Mouse (Mus musculus) urinary bladder, postnatal 14 days (tissue): ENCODE measurements at regions not wholly inside any gene's neighbourhood (a gene's known extent, or its start where the extent isn't known, plus 50 kb on each side); places are given as distances from the start of the nearest gene placed in this dataset.

ENCODE experiments used
- DNase-seq: peaks from one replicate; pipeline ENCODE4 v3.0.0; 2021; ENCODE audit warnings: low spot score

DNA sequence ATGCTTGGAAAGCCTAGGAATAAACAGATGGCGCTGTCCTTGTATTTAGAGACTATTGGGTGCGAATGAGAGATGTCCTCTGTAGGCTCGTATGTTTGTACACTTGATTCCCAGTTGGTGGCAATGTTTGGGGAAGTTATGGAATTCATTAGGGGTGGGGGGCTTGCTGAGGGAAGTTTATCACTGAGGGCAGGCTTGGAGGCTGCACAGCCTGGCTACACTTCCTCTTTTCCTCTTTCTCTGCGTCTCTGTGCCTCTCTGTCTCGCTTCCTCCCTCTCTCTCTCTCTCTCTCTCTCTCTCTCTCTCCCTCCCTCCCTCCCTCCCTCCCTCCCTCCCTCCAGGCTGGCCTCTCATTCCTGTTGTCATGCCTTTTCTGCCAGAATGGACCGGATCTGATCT is 104.2 kb upstream of the Arid2 start:
- DNase-seq: no peak

DNA sequence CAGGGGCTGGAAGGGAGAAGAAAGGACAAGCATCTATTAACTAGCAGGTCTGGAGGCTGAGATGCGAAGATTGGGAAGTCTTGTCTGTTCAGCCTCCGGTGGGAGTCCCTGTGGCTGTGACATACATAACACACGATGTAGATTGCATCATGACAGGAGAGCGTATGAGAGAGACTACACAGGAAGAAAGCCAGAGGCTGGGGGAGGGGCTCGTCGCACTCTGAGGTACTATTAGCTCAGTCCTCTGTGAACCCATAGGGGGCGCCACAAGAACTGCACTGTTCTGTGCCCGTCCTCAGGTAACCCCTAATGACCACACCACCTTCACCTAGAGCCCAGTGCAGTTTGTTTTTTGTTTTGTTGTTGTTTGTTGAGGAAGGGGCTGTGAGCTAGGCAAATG is 102.7 kb upstream of the Arid2 start:
- no peak for DNase-seq

DNA sequence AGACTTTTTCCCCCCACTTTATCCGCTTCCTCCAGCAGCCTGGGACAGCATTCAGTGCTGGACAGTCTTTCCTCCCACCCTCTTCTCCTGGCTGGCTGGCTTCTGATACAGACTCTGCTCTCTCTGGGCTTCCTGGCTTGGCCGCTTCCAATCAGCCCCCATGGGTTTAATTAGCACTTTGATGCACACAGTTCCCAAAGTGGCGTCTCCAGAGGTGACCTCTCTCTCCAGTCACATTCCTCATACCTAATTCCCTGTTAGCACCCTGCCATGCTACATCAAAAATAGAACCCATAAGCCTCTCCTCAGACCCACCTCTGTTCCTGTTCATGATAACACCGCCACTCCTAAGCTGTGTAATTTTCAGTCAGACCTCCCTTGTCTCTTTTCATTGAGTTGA is 101.9 kb upstream of the Arid2 start:
- no peak for DNase-seq

DNA sequence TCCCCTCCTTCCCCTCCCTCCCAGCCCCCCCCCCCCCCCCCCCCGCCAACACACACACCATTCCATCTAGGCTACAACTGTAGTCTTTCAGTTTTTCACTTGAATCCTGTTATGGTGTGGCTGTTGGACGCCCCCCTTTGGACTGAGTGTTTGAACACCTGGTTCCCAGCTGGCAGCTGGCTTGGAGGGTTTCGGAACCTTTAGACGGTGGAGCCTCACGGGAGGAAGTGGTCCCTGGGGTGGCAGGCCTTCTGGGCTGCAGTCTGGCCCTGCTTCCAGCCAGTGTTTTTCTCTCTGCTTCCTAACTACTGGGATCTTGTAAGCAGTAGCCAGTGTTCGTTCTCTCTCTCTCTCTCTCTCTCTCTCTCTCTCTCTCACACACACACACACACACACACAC is 101.4 kb upstream of the Arid2 start:
- no peak for DNase-seq

DNA sequence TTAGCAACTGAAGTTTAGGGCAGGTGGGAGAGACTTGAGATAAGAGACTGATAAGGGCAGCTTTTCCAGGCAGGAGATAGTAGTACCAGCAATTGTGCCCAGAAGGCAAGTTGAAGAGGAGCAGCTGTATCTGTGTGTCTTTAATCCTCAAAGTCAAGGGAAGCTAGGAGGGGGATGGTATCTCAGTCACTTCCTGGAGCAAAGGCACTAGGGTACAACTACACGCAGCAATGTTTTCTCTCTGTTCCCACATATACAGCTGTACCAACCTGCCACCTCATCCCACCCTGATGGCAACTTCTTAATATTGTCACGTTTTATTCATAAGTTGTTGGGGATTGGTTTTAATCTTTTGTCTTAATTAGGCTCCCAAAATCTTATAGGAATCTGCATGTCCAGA is 97.8 kb upstream of the Arid2 start:
- DNase-seq: no peak

DNA sequence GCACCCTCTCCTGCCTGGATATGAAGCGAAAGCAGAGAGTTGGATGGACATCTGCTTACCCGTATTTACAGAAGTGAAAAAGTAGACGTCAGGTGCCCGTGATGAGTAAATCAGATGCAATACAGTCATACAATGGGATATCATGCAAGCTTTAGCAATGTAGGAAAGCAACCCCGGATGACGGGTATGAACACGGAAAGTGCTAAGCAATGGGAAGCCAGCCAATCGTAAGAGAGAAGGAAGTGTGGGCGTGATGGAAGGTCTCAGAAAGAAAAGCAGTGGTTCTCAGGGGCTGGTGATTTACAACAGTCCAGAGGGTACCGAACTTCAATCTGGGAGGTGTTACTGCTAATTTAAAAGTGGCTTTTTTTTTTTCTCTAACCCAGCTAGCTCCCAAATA is 89.9 kb upstream of the Arid2 start:
- no peak for DNase-seq

DNA sequence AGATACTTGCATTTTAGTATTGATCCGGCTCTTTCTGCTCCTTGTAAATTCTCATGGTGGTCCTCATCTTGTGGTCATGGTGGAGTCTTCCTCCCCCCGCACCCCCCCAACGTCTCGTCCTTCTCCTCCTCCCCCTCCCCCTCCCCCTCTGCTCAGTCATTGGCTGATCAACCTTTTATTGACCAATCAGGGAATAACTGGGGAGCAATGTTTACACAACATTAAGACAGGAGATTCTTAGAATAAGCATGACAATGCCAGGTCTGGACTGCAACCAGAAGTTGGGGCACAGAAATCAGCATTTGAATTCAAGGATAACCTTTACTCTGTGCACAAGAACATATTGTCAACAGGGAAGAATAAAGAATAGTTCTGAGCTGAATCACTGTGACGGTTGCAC is 89.4 kb upstream of the Arid2 start:
- no peak for DNase-seq

DNA sequence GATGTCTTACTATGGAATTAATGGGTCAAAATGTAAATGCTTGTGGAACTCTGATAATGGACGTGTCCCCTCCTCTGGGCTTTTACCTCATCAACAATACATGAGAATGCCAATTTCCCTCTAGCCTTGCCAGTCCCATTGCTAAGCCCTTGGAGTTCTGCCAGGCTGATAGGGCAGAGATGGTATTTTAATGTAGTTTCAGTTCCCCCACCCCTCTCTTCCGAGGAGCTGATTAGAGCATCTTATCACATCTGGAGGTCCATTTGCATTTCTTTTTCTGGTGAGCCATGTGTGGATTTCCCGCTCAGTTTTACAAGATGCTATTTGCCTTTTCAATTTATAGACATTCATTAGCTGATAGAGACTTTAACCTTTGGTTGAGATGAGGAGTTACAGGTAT is 86.0 kb upstream of the Arid2 start:
- DNase-seq: no peak

DNA sequence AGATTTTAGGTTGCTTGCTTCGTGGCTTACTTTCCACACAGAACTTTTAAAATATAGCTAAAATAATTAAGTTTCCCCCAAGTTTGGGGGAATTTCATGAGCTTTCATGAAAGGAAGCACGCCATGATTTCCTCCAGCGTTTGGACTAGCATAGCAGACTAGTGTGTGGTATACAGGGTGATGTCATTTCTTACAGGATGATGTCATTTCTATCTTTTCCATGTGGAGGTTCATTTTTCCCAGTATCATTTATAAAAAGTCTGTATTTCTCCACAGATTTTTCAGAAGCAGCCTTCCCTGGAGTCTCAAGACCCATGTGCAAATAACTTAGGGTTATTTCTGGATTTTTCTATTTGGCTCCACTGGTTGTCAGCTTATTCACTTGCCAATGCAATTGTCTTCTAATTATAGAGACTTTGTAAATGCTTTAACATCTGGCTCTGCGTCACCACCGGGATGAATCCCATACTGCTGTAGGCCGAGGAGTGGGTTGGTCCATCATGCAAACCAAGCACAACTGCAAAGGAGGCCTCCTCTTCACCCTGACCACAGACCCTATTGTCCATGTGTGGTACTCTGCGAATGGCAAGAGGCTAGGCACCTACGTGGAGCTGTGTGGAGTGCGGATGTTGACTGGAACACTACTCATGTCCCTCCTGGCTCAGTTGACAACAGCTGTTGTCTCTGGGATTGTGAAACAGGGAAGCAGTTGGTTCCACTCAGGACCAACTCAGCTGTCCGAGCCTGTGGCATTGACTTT is 85.4 kb upstream of the Arid2 start:
- no peak for DNase-seq

DNA sequence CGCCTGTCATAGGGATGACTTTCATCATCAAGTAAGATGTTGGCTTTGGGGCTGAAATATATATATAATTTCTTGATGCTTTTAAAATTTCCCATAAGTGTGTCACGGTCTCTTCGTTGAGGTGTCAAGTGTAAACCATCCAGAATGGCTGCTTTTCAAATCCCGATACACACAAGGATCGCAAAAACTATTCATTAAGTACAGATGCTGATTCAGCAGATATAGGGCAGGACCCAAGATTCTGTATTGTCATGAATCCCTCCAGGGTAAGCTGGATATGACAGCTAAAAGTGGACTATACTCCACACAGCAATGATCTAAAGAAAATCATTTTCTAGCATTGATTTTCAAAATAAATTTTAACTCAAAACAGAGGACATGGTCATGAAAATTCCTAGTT is 83.1 kb upstream of the Arid2 start:
- no peak for DNase-seq

DNA sequence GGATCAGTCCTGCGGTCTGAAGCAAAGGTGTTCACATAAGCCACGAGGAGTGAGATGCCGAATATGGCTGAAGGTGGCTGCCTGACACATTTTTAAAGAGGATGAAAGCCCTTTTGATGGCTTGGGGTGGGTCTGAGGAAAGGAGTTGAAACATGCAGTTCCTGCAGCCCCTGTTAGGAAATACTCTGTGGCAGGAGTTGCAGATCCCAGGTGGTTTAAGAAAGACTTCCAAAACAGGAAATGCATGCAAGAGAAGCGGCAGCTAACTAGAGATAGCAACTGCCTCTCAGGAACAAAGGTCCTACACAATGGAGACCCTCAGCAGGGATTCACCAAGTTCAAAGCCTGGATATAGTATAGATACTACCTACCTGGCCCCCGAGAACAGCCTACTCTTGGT is 82.7 kb upstream of the Arid2 start:
- no peak for DNase-seq

DNA sequence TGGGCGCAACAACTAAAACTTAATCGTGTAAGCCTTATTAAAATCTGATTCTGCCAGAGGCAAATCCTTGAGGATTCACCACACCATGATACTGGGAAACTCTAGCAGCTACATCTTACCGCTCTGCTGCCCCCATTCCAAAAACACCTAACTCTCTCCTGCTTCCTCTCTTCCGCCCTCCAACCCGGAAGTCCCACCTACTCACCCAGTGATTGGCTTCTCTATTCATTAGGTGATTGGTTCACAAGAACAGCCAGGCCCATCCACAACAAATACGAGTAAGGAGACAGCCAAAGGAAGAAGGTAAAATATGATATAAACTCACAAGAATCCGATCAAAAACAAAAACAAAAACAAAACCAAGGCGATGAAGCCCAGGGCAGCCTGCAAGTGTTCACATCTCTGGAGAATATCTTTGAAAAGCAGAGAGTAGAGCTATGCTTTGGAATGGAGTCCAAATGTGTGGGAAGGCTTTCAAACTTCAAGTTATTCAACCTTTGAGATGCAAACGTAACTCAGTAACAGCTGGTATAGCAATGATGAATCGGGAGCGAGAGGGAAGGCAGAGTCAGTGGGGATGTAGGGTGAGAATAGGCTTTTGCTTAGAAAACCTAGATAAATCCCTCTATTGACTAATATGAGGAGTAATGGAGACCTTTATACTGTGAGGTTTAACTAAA is 76.5 kb upstream of the Arid2 start:
- no peak for DNase-seq

DNA sequence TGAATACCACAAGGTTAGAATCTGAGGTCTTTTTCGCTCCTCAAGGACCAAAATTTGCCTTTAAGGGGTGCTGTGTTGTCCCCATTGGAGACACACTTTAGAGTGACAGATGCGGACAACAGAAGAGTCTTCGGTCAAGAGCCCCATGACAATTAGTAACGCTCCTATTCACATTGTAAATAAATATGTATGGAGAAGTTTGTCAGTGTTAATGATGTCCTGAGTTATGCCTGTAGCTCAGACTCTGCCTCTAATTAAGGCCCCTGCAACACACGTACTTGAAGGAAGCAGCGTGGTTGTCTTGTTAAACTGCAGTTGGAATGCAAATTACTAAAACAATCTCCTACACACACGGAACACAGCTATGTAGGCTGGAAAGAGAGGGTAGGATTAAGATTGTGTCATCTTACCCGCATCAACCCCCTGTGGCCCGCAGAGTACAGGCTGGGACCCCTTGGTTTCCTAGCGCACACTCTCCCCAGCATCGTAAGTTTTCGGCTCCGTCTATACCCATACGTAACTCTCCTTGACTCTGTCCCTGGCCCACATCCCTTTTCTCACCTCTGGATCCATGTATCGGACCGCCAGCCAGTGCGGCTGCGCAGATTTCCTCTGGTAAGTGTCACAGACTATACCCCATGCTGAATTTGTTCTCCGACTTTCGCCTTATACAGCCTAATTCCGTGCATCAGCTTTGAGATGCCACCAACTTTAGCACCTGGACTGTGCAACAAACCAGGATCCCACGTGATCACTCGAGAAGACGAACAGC is 73.6 kb upstream of the Arid2 start:
- DNase-seq: no peak

DNA sequence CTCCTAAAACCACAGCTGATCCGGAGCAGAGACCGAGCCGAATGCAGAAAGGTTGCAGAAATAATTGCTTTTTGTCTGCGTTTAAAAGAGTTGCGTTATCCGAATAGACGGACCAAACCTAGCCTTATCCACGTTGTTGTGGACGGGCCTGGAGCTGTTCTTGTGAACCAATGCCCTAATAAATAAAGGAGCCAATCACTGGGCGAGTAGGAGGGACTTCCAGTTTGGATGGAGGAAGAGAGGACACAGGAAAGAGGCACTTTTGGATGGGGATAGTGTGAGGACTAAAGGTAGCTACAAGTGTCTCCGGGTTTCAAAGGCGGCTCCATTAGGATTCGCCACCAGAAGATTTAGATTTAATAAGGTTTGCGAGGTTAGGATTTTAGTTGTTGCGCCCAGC is 69.4 kb upstream of the Arid2 start:
- DNase-seq: no peak

DNA sequence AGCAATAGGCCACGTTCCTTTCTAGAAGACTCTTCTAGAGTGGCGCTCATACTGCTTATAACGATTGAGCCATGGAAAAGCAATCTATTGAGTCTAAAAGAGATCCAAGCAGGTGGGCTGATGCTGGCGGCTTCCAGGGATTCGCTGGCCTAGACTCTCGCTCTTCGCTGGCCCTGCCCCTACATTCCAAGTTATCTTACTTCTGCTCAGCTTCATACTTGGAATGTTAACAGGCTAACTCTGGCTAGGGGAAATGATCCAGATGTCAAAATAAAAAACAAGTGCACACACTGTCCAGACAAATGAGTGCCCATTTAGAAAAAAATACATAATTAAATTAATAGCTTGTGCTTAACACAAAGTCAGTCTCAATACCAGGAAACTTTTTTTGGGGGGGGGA is 67.6 kb upstream of the Arid2 start:
- no peak for DNase-seq

DNA sequence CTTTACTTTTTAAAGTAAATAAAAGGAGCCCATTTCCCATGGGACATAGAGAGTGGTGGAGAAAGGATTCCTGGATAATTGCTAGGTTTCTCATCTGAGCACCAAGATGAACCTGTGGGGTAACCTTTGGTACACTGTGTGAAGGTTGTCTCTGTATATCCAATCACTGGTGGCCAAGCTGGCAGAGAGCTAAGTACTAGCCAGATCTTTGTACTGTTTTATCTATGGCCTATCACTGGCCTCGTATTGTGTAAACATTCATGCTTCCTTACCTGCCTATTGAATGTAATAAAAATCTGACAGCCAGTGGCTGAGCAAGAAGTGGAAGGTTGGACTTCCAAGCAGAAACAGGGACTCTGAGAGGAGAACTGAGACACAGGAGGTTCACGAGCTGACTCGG is 55.3 kb upstream of the Arid2 start:
- no peak for DNase-seq

DNA sequence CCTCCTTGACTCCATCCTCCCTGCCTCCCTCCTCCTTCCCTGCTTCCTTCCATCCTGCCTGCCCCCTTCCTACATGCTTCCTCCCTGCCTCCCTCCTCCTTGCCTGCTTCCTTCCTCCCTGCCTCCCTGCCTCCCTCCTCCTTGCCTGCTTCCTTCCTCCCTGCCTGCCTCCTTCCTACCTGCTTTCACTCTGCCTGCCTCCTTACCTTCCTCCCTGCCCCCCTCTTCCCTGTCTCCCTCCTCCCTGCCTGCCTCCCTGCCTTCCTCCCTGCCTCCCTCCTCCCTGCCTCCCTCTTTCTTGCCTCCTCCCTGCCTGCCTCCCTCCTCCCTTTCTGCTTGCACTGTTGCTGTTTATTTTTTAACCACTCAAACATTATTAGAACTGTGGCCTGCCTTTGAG is 54.2 kb upstream of the Arid2 start:
- DNase-seq: no peak

DNA sequence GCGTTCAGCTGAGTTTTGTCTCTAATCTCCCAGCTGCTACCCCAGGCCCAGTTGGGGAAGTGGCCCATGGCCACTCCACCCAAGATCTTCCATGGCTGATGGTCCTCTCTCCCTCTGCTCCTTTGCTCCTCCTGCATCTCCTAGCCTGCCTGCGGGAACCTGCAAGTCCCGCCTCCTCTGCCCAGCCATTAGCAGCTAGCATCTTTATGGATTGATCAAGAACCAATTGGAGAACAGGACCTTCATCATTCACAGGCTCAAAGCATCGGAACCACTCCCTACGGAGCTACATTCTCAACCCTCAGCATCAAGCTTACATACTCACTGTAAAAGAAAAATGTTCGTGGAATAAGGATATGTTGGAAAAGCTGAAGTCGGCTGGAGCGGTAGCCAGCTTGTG is 52.5 kb upstream of the Arid2 start:
- DNase-seq: no peak
